Mouse (Mus musculus) CD4-positive helper T cell, adult 2 months (primary cell): ENCODE results near the gene Icam2.

Source experiments
- DNase-seq: peaks from one replicate; pipeline ENCODE4 v3.0.0-alpha.2; 2012; ENCODE audit warnings: low read depth, missing footprints, low spot score

The Icam2 gene

GRCm38 (mm10) chr11:106391546-106392188 is 3.8 kb upstream of the Icam2 start:
- peak; percentile 77 for DNase-seq

DNA sequence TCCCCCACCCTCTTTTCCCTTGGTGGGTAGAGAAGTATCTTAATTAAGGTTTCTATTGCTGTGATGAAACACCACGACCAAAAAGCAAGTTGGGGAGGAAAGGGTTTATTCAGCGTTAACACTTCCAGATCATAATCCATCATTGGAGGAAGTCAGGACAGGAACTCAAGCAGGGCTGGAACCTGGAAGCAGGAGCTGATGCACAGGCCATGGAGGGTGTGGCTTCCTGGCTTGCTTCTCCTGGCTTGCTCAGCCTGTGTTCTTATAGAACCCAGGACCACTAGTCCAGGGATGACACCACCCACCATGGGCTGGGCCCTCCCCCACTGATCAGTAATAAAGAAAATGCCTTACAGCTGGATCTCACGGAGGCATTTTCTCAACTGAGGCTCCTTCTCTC is 2.9 kb upstream of the Icam2 start:
- DNase-seq = no peak

GRCm38 (mm10) chr11:106389611-106390010 is 1.7 kb upstream of the Icam2 start:
- no peak for DNase-seq

- peak; percentile 73 for DNase-seq
Measured at GRCm38 (mm10) chr11:106387020-106387419, 855 bp downstream of the Icam2 start.

DNA sequence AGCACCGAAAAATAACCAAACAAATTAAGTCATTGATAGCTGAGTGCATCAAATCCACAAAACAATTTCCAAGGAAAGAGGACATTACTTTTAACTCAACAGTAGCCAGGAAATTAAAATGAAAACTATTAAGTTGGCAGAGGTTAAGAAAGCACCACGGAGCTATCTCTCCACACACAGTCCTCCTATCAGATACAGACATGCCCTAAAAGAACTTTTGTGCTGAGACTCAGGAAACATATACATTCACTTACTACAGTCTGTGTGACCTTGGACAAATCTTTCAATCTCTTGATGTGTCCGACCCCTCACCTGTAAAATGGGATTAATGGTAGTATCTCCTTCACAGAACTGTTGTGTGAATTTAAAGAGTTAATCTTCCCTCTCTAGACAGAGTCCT is 1.5 kb downstream of the Icam2 start:
- no peak for DNase-seq

DNA sequence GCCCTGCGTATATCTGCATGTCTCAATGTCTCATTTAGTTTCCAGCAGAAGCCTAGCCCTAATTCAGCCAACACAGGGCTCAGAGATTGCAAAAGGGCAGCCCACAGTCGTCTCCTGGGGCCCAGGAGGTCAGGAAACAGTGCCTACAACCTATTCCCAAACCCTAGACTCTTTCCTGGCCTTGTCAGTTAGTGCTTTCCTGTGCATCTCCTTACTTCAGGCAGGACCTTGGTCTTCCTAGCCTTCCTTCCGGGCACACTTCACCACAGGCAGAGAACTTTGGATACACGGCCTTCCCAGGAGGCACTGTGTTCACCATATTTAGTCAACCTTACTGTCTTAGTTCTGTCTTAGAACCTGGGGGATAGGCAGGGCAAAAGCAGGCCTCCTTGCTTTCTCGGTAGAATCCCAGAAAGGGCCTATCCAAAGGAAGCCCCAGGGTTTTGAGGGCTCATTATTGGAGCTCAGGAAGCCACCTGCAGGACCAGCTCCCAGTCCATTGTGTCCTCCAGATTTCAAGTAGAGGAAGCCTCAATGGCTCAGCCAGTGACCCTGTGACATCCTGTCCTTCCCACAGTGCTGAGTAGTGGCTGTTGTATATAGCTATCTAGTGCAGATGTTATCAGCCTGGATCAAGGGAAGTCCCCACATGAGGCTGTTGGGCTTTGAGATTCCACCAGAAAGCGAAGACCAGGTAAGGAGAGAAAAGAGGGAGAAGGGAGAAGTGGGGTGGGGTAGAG is 4.7 kb downstream of the Icam2 start:
- no peak for DNase-seq

DNA sequence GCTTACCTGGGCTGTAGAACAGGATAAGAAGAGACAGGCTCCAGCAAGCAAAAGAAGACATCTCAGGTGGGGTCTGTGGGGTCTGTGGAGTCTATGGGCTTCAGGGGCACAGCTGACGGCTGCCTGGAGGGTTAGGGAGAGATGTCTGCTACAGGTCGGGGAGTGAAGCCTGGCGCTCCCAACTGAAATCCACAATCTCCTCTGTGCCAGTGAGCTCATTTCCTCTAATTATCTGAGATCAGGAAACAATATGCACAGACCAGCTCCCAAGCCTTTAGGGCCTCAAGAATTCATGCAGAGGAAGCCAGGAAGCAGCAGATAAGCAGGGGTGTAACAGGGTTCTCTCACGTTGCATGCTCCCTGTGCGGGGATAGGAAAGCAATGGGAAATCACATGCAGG is 5.5 kb downstream of the Icam2 start:
- DNase-seq = no peak

DNA sequence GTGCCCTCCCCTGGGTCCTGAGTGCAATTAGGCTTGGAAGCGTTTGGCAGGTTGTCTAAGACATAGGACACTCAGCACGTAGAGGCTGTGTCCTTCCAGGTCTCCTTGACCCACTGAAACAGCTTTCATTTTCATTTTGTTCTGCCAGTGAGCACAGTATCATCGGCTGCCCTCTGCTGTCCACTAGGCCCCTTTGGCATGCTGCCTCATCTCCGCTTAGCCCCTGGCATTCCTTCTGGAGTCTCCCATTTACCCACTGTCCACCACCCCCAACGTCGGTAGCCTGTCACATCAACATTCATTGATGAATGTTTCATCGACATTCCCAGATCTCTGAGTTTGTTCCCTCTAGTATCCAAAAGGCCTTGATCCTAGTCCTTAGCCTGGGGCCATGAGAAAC is 6.0 kb downstream of the Icam2 start:
- DNase-seq = no peak

DNA sequence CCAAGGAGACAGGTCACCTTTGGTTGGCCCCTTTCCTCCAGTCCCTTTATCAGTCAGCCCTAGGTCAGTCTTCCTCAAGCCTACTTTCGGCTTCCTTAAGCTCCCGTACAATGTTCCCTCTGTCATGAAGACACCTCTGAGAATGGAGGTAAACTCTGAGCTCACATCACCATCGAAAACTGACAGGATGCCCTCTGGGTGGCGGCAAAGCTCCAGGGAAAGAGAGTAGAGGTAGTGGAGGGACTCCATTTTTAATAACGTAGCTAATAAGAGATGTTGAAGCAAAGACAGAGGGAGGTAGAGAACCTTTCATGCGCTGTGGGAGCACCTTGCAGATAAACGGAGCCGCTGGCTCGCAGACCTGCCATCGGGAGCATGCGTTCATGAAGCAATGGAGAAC is 6.9 kb downstream of the Icam2 start:
- DNase-seq = no peak

- DNase-seq = no peak
Measured at GRCm38 (mm10) chr11:106374979-106375378, 12.9 kb downstream of the Icam2 start.

- no peak for DNase-seq
Measured at GRCm38 (mm10) chr11:106374559-106374958, 13.3 kb downstream of the Icam2 start.

DNA sequence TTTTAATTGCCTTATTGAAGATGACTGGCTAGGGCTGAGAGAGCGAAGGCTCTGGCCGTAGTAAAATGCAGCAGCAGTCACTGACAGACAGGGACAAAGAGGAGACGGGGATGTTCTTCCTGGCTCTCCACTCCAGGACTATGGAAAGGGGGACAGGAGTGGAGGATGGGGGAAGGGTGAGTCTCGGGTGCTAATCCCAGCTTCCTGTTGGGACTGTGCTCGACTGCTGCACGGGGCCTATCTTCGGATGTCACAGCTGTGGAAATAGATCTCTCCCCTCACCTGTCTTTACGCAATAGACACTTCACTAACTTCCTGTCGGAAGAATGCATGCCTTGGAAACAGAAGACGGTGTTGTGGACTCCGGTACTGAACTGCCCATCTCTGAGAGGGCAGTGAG is 13.9 kb downstream of the Icam2 start:
- DNase-seq = no peak

- peak; percentile 68 for DNase-seq
Measured at GRCm38 (mm10) chr11:106366316-106366715, 21.6 kb downstream of the Icam2 start.

DNA sequence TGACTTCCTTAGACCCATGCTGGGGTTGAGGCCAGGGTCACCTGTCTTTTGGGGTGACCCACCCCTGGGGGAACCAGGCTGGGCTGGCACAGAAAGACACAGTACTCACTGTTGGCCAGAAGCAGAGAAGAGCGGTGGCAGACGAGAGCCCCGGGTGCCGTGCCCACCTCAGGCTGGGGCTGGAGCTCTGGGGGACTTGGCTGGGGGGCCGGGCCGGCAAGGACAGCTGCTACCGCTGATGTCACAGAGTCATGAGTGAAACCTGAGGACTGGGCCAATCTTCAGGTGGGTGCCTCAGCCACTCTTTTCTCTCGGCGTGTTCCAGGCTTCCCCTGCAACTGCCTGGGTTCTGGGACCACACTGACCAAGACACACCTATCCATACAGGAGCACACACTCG is 22.5 kb downstream of the Icam2 start, which contains the start of gene Prr29:
Gene Prr29, plus strand, starts transcription at position 107 of the 400 bp plus-strand sequence.
- no peak for DNase-seq

- no peak for DNase-seq
Measured at GRCm38 (mm10) chr11:106364712-106365111, 23.2 kb downstream of the Icam2 start.

- DNase-seq = no peak
Measured at GRCm38 (mm10) chr11:106359350-106359749, 28.5 kb downstream of the Icam2 start.

GRCm38 (mm10) chr11:106355382-106356128 is 32.3 kb downstream of the Icam2 start:
- DNase-seq = peak; percentile 18

- no peak for DNase-seq
Measured at GRCm38 (mm10) chr11:106354181-106354580, 33.7 kb downstream of the Icam2 start.

GRCm38 (mm10) chr11:106353188-106353587 is 34.7 kb downstream of the Icam2 start, which contains the start of gene Scn4a:
TSS of gene Scn4a (minus strand) at chr11:106353288.
- DNase-seq = no peak

GRCm38 (mm10) chr11:106351941-106352340 is 35.9 kb downstream of the Icam2 start:
- peak; percentile 71 for DNase-seq

- DNase-seq = no peak
Measured at GRCm38 (mm10) chr11:106351253-106351652, 36.6 kb downstream of the Icam2 start.

GRCm38 (mm10) chr11:106350853-106351252 is 37.0 kb downstream of the Icam2 start:
- no peak for DNase-seq
